Mouse (Mus musculus): ENCODE results near the gene Sap25.

Gene Sap25

DNA sequence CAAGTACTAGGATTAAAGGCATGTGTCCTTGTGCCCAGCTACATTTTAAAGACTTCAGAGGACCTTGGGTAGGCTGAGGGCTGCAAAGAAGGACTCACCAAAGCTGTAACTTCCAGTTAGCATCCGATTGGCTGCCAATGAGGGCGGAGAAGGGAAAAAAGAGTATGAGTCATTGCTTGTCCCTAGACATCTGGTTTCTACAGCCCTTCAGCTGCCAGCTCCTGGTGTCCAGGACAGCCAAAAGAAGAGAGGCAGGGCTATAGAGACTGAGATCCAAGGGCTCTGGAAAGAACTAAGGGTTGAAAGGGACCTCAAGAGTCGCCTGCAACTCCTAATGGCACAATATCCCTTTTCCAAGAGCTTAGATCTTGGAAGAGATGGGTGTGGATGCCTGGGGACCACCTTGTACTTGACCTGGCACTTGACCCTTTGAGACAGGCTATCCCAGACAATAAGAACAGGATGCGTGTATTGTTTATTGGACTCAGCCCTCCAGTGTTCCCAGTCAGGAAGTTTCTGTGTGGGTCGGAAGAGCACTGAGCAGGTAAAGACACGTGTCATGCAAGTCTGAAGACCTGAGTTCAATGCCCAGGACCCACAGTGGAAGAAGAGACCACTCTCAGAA, 19.0 kb downstream of the Sap25 start:
- in situ Hi-C loops (cut with MboI; ENCODE audit: low sequenced_read_pairs), result loop anchor here (5.0 kb wide), 1 partner anchor 102 kb away; no protein-coding TSS in a partner anchor

DNA sequence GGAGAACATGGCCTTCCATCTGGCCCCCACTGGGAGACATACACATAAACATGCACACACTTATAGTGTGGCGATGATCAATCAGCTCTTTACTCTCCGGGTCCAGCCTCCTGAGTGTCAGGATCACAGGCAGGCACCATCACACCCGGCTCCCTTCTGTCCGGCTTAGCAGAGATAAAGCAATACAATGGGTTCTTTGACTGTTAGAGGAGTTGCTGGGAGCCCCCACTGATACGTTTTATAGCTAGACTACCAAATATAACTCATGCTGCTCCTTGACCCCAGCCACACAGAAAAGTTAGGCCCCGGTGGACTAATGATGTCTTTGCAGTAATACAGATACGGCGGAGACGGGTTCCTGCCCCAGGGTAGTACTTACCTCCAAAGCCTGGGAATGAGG, 21.9 kb downstream of the Sap25 start:
- in situ Hi-C loops (cut with MboI; ENCODE audit: low sequenced_read_pairs), result loop anchor here (5.0 kb wide), 1 partner anchor 99 kb away; no protein-coding TSS in a partner anchor

DNA sequence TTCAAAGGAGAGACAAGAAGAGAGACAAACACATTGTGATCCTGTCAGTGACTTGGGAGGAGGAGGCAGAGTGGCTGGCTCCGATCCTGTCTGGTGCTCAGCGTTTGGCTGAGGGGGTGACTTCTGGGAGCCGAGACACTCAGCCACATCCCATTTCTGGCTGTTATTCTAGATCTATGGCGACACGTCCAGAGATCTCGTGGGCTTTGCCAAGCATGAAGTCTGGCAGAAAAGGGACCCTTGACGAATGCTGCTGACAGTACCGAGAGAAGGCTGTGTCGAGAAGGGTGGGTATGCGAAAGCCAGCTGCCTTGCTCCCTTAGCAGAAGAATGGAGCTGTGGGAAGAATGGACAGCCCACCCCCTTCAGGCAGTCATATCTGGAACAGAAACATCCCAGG, 27.8 kb downstream of the Sap25 start:
- in situ Hi-C loops (cut with MboI; ENCODE audit: low sequenced_read_pairs), result no loop called here

DNA sequence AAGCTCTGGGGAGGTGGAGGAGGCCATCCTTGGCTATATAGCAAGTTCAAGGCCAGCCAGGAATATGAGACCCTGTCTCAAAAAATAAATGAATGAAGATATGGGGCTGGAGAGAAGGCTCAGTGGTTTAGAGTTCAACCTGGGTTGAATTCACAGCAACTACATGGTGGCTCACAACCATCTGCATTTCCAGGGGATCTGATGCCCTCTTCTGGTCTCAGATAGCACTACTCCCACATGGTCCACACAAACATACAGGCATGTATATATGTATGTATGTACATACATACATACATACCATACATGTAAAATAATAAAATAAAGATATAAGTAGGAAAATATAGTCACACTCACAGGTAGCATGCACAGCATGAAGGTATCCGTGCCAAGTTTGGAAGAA, 29.1 kb downstream of the Sap25 start:
- in situ Hi-C loops (cut with MboI; ENCODE audit: low sequenced_read_pairs), result no loop called here

DNA sequence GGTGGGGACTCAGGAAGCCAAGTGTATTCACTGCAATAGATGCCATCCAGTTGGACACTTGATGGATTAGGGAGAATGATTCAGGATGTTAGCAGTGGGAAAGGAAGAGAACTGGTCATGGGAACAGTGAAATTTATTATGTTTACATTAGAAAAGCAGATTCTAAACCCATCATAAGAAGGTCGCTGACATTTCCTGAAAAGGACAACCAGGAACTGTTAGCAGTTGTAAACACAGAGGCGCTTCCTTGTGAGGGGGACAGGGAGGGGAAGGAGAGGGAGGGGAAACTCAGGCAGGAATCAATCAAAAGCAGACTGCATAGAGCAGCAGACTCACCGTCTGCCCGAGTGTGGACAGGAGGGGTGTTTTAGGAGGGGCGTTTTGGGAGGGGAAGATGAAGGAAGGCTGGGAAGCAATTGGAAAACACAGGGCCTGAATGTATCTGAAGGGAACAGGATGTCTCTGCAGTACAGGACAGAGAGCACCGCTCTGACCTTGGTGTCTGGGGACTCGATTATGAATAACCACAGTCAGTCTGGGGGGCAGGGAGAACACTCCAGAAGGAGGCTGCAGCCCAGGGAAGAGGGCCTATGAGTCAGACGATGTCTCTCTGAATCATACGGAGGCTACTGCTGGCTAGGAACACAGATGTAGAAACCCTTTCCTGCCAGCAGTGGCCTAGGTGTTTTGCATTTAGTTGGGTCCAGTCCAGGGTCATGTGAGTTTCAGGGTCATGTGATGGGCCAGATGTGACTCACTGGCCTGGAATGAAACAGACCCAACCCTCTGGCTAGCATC, 30.5 kb downstream of the Sap25 start:
- in situ Hi-C loops (cut with MboI; ENCODE audit: low sequenced_read_pairs), result no loop called here

DNA sequence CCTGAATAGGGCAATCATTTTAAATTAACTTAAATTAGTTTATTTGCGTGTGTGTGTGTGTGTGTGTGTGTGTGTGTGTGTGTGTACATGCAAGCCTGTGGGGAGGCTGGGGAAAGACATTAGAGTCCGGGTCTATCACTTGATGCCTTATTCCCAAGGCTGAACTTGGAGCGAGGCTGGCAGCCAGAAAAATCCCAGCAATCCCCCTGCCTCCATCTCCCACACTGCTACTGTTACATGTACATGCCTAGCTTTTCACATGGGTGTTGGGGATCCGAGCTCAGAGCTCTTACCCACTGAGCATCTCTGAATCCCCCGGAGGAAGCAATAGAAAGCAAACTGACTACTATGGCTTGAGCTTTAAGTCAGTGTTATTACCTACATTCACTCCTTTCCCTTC, 31.2 kb downstream of the Sap25 start:
- in situ Hi-C loops (cut with MboI; ENCODE audit: low sequenced_read_pairs), result no loop called here

DNA sequence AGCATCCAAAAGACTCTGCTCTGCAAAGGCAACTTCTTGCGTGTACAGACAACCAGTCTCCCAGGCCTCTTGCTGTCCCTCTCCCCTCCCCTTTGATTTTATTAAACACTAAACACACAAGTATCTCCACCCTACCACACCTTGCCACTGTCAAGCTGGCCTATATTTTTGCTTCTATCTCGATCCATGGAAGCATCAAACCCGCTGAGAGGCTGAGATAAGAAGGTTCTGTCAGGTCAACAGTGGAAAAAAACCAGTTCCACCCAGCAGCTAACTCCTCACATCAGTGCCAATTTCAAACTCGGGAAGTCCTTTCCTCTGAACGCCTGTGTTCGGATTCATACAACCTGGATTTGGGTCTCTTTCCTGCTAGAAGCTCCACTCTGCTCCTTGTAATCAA, 31.9 kb downstream of the Sap25 start:
- in situ Hi-C loops (cut with MboI; ENCODE audit: low sequenced_read_pairs), result no loop called here

DNA sequence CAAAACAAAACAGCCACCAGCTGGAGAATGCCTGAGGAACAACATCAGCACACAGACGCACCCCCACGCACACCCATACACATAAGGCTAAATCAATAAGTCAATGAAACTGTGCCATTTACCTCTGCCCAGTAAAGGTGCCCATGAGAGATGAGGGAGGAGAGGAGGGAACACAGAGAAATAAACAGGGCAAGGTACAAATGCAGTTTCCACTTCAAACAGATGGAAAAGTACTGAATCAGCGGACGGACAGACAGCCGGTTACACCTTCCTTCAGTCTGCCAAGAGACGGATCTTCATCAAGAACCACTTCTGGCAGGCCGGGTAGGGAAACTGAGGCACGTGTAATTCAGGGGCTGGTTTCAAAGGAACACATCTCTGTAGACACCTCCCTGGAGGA, 33.7 kb downstream of the Sap25 start:
- in situ Hi-C loops (cut with MboI; ENCODE audit: low sequenced_read_pairs), result no loop called here

DNA sequence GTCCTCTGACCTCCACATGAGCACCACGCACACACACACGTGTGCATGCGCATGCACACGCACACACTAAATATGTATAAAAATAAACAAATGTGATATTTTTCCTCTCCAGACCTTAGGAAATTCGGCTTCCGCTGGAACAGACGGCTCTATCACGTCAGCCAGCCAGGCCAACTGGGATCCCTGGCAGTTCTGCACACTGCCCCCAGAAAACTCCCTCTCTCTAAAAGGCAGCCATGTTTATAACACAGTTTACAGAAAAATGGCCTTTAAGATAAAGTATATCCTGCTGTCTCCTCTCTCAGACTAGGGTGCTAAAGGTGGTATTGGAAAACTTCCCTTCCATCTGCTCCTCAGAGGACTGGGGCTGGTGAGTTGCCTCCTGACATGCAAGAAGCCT, 36.7 kb downstream of the Sap25 start:
- in situ Hi-C loops (cut with MboI; ENCODE audit: low sequenced_read_pairs), result no loop called here

DNA sequence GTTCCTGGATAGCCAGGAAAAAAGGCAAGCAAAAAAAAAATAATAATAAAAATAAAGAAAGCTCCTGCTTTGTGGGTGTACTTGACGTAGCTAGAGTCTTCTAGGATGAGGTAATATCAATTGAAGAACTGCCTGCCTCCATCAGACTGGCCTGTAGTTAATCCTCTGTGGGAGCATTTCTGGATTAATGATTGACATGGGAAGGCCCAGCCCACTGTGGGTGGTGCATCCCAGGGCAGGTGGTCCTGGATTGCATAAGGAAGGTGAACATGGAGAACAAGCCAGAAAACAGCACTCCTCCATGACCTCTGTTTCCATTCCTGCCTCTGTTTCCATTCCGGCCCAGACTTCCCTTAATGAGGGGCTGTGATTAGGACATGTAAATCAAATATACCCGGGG, 37.6 kb downstream of the Sap25 start:
- in situ Hi-C loops (cut with MboI; ENCODE audit: low sequenced_read_pairs), result no loop called here

DNA sequence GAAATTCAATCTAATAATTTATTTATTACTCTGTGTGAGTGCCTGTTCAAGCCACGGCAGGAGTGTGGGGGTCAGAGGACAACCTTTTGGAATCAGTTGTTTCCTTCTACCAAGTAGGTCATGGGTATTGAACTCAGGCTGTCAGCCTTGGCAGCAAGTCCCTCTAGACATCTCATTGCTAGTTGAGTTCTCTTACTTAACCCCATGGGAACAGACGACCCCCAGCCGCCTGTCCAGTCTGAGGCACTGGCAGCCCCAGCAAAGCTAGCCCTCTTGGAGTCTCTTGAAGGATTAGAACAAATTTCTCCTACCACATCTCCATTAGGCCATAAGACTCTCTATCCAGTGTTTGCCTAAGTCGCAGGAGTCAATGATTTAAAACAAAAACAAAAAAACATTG, 38.6 kb downstream of the Sap25 start:
- in situ Hi-C loops (cut with MboI; ENCODE audit: low sequenced_read_pairs), result no loop called here

DNA sequence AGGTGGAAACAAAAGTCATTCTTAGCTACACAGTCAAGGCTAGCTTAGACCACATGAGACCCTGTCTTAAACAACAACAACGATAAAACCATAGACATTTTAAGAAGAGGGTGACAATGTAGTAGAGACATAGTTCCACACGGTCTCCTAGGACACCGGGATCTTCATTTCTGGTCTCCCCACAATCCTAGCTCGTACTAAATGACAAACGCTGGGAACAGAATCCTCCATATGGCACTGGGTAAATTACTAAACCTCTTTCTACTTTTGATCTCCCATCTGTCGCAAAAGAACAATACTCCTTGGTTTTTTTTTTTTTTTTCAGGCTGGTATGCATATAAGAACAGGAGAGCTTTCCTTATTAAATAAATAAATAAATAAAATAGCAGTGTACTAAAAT, 41.4 kb downstream of the Sap25 start:
- in situ Hi-C loops (cut with MboI; ENCODE audit: low sequenced_read_pairs), result no loop called here

DNA sequence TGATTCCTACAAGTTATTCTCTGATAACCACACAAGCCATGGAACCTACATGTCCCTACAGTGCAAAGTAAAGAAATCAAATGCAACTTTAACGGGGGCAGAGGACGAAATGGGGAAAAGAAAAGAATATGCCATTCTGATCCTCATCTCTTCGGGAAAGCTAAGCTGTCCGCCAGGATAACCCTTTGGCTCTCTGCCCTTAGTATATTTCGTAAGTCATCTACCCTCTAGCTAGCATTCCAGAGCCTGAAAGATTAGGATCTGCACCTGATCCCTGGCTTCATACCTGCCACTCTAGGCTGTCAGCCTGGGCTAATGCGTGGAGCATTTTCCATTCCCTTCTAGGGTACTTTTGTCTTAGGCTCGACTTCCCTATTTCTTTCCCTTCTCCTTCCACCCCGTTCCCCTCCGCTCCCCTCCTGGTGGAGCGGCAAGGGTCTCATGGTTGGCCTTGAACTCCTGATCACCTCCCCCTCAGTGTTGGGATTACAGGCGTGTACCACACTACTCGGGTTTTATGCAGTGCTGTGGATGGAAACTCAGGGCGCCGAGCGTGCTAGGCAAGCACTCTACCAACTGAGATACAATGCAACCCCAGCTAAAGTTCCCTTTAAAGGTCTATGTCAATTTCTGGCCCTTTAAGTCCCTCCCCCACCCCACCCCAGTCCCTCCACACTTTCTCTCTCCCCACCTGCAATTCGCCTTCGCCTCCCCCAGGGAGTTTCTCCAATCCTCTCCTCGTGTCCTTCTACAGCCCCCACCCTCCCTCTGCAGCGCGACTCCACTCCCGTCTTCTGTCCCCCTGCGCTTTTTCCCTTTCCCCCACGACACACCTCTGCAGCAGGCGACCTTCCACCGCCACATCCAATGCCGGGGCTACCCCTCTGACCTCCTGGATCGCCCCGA, 42.5 kb downstream of the Sap25 start:
- in situ Hi-C loops (cut with MboI; ENCODE audit: low sequenced_read_pairs), result no loop called here

DNA sequence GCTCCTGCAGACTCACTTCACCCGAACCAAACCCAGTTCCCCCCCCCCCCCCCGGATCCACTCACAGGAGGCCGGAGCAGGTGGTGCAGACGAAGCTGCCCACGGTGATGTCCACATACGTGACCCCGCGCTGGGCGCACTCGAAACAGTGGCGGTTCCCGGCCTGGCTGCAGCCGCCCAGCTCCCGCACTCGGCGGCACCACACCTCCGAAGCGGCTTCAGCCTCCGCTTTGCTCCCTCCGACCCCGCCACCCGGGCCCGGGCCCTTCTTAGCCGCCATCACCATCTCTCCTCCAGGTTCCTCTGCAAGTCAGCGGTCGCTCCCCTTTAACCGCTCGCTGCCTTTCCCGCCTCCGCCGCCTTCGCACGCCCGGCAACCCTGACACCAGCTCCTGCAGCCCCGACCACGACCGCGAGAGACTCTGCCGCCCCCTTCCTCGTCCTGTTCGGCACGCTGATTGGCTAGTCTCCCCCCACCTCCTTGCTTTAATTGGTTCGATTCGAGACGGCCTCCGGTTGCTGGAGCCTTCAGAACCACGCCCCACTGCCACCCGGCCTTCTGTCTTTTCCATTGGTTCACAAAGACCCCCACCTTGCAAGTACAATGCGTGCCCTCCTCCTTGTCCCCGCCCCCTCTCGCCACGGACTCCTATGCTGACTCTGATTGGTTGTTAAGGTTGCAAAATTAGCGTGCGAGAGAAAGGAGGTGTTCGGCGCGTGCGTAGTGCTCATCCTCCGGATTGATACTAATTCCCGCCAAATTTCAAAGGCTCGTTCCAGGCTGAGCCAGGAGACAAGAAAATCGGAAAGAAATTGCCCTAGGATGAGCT, 43.4 kb downstream of the Sap25 start, which contains the start of gene Agfg2:
Gene Agfg2, minus strand, starts transcription at position 433 of the 830 bp plus-strand sequence.
- in situ Hi-C loops (cut with MboI; ENCODE audit: low sequenced_read_pairs), result no loop called here

DNA sequence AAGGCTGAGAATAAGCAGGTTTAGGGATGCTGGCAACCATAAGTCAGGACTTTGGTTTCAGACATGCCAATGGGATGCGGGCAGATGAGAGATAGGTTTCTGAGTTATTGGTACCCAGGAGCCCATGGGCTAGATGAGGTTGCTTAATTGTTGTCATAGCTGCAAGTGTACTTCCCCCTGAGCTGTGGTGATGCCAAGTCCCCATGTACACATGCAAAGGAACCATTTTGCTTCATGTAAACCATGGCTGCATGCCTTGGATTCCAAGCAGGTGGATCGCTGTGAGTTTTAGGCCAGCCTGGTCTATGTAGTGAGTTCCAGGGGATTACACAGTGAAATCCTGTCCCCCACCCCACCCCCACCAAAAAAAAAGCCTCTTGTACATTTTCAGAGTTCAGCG, 44.5 kb downstream of the Sap25 start:
- in situ Hi-C loops (cut with MboI; ENCODE audit: low sequenced_read_pairs), result no loop called here

DNA sequence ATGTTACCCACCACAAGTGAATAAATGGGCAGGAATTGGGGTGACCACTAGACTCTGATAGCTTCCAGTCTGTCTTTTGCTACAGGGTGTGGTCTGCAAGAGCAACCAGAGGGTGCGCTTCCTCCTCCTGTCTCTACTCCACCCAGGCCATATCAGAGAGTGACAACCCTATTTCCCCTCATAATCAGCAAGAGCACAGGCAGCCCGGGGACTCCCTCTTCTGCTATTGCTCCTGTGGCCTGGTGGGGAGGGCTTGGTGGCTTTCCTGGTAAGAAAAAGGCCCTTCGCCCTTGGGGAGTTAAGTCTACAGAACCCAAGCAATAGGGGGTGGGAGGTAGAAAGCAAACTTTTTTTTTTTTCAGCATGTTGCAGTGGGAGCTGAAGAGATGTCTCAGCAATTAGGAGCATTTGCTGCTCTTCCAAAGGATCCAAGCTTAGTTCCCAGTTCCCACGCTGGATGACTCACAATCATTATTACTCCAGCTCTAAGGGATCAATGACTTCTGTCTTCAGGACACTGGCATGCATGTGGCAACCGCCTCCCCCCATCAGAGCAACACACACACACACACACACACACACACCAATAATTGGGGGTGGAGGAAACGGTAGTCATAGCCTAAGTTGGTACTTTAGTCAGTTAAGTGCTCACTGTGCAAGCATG, 45.1 kb downstream of the Sap25 start:
- in situ Hi-C loops (cut with MboI; ENCODE audit: low sequenced_read_pairs), result no loop called here

DNA sequence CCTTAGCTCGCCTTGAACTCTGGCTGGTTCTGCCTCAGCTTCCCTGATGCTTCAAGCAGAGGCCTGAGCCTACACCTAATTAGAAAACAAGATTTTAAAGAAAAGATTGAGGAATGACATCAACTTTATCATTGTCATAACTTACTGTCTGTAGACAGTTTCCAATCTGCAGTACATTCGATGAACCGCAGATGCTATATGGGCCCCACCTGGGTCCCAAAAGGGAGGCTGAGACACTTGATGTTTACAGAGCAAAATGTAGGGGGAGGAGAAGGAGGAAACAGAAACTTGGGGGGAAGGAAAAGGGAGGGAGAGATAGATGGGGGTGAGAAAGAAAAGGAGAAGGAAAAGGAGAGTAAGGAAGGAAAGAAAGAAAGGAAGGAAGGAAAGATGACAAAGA, 48.8 kb downstream of the Sap25 start:
- in situ Hi-C loops (cut with MboI; ENCODE audit: low sequenced_read_pairs), result no loop called here

DNA sequence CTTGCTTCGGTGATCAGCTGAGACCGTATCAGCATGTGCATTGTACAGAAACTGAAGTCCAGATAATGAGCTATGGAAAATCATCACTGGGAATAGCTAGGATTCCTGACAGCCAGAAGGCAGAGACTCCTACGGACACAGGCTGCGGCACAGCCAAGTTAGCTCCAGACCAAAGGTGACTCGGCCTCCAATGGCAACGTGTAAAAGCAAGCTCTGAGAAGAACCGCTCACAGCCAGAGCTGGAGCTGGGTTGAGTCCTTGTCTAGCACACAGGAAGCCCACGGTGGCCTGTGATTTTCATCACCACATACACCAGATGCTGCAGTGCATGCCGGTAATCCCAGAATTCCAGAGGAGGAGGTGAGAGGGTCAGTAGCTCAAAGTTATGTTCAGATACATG, 49.4 kb downstream of the Sap25 start:
- in situ Hi-C loops (cut with MboI; ENCODE audit: low sequenced_read_pairs), result no loop called here

DNA sequence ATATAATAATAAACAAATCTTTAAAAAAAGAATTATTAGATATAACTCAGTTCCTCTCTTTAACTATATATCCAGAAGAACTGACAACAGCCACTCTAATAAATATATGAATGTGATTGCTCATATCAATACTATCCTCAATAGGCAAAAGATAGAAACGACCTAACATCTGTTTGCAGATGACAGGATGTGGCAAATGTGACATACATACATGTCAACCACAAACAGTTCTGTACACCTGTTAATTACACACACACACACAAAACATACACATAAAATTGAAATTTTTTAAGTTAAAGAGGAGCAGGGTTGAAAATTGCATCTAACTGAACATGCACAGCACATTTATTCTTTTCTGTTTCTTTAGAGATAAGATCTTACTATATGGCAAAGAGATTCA, 50.7 kb downstream of the Sap25 start:
- in situ Hi-C loops (cut with MboI; ENCODE audit: low sequenced_read_pairs), result no loop called here
